Mouse (Mus musculus) kidney, adult 8-10 months (tissue): Measurements from ENCODE around the gene Dlk1.
"Not testable (repeated sequence)": the region's sequence is repeated elsewhere in the genome, so short reads cannot be mapped to it uniquely, and the experiment has no call there.

Experiments
- DNase-seq, 2 experiments: peaks; one replicate each; pipeline ENCODE4 v3.0.0; 2022

Dlk1 gene

DNA sequence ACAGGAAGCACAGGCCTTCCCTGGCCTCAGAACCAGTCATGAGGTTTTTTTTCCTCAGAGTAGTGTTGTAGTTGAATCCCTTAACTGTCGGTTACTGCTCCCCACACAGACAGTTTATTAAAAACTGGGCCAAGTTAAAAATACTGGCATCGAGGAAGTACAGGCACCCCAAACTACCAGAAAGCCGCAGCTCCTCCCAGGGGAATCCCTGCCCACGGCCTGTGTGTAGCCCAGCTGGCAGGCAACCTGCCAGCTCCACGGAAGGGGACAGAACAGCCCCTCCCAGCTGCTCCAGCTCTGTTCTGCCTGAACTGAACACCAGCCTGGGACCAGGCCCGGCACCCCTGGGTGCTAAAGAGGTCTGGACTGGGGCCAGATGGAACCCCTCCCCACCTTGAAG is 11.3 kb upstream of the Dlk1 start:
- DNase-seq, result no peak

DNA sequence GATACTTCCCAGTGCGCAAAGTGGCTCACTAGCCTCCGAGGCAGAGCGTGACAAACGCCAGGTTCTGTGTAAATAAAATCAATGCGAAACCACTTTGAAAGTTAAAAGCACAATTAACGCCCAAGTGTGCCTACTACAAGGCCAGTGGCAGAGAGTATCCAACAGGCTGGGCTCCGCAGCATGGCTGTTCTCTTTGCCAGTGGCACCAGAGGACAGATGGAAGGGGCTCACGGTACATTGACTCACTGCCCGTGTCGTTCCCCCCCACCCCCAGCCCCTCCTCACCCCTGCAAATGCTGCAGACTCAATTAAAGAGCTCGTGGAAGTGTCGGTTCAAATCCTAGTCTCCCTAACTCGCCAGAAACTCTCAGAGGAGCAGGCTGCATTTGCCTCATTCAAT is 10.5 kb upstream of the Dlk1 start:
- DNase-seq, result no peak

DNA sequence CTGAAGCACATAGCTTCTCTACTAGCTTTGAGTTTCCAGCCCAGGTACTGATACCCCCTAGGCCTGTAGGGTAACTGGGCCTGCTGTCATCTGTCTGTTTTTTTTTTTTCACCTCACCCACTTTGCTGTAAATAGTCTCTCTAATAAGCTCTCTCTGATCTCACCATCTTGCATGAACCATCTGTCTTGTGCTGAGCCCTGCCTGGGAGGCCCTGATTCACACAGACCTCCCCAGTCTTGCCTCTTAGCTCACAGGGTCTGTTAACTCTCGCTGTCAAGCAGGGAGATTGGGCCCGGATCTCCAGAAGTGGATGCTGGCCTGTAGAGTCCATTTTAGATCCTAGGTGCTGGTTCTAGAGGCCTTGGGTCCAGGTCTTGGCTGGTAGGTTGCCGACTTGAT is 9.3 kb upstream of the Dlk1 start:
- DNase-seq, result no peak

DNA sequence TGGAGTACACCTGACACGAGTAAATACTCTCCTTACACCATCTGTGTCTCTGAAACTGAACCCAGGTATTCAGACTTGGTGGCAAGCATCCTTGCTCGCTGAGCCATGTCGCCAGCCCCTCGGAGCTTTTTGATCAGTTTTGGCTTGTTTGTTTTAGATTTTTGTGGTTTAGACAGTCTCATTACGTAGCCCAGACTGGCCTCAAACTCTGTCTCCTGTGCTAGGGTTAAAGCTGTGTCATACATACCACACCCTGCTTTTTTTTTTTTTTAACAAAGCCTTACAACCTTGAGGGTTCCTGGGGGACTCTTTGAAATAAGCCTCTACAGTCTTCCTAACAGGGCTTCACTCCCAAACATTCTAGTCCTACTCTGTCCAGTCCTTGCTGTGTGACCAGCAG is 7.6 kb upstream of the Dlk1 start:
- no peak for DNase-seq

DNA sequence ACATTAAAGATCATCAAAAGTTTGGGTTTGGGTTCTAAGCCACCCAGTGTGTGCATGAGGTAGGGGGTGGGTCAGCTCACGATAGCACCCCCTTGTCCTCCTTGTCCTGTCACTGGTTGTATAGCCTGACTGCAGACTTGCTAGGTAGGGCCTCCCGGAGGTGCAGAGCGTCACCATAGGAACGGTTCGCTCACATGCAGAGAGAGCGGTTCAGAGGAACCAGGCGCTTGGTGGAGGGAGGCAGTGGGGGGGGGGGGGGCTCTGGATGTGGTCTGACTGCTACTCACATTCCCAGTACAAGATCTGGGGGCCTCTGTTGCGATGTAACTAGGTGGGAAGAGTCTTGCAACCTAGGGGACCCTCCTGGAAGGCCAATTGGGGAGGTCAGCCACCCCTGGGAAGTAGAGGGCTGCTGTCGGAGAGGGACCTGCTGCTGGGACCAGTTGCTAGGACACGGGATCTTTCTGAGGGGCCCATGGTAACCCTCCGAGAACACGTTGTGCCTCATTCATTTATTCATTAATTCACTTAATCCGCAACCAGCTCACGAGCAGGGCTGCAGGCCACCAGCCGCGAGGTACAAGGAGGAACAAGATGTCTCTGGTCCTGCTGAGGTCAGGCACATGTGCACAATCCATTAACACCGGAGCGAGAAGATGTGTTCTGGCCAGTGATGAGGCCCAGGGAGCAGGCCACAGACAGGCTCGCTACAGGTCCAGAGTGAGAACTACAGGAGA is 7.0 kb upstream of the Dlk1 start:
- DNase-seq, result no peak

DNA sequence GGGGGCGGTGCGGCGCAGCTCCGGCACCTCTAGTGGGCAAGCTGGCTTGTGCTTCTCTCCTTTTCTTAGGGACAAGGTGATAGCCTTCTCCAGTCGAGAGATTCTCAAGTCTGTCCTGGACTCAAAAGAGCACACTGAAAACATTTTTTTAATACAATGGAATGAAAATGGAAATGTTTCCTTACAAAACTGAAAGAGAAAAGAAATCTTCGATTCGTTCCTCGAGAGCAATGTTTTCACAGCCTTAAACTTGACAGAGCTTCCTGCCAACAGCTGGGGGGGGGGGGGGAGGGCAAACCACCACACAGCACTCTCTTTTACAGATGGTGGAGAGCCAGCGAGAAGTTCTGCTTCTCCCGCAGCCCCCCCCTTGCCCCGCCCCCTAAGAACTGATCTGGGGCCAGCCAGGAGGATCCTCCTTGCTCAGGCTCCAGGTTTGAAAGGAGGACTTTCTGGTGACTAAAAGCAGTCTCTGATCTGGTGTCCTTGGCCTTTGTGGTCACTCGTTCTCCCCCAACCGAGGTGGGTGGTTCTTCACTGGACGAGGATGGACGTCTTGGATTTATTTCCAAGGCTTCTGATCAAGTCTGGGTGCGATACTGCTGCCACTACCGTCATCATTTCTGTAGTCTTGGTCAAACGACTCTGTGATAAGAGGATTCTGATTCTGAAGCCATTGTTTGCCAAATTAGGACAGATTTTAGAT is 6.2 kb upstream of the Dlk1 start:
- DNase-seq, result peak in 1 of 2 experiments; percentile 6

DNA sequence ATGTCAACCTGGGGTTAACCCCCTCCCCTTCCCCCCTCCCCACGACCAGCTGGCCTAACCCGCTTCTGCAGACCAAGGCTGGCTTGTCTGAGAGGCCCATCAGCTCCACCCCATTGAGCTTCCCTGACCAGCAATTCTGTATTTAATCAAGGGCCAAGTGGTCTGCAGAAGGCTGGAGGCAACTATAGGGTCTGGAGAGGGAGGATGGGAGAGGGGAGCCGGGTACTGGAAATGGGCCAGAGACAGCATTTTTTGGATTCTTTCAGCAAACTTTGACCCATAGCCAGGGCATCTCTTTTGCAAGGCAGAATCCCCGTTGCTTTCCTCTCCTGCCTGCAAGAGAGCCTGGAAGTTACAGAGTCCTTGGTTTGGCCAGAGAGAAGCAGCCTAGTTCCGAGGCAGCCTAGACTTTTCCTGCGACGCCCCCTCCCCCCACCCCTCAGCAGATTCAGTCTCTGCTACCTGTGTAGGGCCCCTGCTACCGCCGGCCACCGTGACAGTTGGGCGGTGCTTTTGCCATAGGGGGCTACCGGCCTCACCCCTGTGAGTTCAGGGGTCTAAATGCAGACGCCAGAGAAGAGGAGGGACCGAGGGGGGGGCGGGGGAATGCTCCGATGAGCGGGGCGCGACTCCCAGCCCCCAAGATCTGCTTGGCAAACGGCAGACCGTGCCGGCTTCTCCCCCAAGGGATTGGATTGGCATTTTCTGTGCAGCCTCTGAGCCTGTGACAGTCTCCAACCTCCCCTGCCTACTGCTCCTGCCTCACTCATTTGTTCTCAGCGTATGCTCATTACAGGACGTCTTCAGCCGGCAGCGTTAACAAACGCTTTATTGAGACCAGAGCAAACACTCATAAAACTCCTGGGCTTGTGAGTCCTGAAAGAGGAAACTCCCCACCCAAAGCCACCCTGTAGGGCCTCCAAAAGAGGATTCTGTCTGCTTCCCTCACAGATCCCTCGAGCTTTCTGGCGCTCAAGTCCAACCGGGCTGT is 2.9 kb upstream of the Dlk1 start:
- no peak for DNase-seq

DNA sequence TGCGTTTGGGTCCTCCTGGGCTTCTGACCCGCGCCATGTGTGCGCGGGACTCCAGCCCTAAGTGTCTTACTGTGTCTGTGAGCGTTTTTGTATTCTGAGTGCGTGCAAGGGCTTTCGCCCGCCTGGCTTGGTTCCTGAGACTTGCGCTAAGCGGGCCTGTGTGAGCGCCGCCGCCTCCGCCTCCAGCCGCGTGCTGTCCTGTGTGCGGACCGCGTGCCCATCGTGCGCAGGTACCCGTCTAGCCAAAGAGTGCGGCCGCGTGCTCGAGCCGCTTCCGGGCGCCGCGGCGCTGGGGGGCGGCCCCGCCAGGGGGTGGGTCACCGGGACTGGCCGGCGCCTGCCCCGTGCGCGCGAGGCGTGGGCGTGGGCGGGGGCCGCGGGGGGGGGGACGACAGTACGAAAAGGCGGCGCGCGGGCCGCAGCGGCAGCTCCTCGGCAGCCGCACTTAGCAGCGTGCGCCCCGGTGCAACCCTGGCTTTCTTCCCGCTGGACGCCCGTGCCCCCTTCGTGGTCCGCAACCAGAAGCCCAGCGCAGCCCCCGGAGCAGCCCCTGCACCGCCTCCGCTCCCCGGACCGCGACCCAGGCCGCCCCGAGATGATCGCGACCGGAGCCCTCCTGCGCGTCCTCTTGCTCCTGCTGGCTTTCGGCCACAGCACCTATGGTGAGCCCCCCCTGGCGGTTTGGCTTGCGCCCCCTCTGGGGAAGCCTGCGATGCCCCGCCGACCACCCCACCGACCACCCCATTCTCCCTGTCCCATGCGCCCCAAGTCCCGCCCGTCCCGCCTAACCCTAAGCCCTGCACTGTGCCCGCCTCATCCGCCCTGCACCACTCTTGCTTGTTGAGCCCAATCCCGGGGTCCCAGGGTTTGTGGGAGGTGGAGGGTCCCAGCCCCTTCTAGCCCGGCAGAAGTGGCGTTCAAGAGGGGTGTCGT is 708 bp downstream of the Dlk1 start:
- no peak for DNase-seq

DNA sequence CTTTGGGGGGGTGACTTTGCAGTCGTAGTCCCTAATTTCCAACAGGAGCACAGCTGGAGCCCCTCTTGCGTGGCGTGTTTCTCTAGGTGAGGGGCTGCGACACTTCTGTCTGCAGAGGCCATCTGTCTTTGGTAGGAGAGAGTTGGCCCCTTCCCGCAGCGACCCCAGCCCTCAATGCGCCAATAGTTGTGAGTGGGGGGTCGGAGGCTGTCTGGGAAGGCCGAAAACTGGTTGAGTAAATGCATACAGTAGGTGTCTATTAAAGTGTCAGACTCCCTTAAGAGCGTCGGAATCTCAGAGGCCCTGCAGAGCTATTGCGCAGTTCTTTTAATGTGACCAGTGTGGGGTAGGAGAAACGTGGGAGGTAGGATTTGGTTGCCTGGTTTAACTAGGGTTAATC is 1.5 kb downstream of the Dlk1 start:
- DNase-seq, result no peak

DNA sequence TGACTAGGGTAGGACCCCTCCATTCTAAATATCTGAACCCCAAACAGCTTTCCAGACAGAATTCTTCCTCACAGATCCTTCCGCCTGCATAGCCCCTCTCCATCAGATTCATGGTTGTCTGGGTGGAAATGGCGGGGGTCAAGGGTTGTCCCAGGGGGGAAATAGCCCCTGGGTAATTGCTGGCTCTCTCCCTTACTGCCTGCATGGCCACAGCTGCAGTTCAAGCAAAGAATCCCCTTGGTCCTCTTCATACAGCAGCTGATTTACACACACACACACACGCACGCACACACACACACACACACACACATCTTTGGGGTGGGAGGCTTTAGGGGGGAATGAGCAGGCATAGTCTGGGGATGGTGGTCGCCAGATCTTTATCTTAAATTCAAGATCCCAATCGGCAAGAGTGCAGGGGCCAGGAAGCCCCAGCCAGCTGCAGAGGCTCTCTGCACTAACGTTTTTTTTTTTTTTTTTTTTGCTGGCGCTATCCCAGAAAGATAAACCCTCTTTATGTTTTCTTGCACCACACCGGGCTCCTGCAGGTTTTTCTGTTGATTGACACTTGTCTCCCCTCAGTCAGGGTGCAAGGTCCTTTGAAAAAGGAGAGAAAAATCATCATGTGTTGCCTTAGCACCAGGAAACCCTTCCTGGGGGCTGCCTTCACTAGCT is 4.0 kb downstream of the Dlk1 start:
- no peak for DNase-seq

DNA sequence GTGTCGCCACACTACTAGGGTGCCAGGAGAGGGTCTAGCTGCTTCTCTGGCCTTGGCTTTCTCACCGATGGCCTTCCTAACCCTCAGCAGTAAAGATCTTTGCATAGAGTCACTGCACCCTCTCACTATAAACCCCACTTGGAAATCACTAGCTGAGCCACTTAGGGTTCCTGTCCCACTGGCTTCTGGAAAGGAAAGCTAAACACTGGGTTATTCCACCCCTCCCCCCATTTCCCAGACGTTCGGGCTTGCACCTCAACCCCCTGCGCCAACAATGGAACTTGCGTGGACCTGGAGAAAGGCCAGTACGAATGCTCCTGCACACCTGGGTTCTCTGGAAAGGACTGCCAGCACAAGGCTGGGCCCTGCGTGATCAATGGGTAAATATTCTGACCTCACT is 5.2 kb downstream of the Dlk1 start:
- no peak for DNase-seq

DNA sequence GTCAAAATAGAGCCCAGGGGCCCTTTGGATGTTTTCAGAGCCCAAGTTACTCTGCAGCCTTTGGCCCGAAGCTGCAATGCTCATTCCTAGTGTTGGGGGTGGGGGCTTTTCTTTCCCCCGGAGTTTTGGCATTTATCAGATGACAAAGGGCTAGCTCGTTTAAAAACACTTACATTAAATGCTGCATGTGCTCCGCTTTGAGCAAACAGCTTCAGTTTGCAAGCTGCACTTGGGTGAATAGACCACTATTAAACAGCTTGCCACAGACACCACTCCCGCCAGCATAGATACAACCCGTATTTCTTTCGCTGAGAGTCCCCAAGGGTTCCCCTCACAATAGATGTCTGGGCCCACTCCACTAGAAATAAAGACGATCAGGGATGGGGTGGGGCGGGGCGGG is 6.3 kb downstream of the Dlk1 start:
- DNase-seq, result no peak

DNA sequence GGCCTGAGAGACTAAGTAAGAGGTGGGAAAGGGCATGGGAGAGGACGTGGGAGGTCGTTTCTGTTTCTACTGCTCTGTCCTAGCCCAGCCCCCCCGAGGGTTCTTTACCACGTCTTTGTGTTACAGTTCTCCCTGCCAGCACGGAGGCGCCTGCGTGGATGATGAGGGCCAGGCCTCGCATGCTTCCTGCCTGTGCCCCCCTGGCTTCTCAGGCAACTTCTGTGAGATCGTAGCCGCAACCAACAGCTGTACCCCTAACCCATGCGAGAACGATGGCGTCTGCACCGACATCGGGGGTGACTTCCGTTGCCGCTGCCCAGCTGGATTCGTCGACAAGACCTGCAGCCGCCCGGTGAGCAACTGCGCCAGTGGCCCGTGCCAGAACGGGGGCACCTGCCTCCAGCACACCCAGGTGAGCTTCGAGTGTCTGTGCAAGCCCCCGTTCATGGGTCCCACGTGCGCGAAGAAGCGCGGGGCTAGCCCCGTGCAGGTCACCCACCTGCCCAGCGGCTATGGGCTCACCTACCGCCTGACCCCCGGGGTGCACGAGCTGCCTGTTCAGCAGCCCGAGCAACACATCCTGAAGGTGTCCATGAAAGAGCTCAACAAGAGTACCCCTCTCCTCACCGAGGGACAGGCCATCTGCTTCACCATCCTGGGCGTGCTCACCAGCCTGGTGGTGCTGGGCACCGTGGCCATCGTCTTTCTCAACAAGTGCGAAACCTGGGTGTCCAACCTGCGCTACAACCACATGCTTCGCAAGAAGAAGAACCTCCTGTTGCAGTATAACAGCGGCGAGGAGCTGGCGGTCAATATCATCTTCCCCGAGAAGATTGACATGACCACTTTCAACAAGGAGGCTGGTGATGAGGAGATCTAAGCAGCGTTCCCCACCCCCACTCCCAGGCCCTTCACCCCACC is 7.1 kb downstream of the Dlk1 start:
- no peak for DNase-seq

DNA sequence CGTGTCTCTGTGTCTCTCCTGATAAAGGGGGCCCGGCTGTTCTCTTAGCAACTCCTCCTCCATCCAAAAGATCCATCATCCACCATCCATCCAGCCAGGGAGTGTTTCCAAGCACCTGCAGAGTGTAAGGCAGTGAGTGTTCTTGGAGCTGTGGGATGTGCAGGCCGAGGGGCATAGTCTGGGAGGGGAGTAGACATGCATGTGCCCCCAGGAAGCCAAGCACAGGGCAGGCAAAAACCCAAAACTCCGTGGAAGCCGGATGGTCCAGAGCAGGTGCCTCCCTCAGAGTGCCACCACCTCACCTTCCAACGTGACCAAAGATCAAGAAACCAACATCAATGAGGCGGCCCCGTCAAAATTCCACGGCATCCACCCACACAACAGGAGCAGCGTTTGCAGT is 10.0 kb downstream of the Dlk1 start:
- no peak for DNase-seq

DNA sequence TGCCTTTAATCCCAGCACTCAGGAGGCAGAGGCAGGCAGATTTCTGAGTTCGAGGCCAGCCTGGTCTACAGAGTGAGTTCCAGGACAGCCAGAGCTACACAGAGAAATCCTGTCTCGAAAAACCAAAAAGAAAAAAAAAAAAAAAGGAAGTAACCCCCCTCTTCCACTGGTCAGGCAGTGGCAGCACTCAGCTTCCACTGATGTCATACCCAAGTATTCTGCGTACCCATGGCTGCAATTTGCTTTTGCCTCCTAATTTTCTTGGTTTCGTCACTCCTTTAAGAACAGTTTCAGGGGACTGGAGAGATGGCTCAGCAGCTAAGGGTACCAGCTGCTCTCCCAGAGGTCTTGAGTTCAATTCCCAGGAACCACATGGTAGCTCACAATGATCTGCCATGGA is 14.8 kb downstream of the Dlk1 start:
- DNase-seq, result not testable (repeated sequence)

DNA sequence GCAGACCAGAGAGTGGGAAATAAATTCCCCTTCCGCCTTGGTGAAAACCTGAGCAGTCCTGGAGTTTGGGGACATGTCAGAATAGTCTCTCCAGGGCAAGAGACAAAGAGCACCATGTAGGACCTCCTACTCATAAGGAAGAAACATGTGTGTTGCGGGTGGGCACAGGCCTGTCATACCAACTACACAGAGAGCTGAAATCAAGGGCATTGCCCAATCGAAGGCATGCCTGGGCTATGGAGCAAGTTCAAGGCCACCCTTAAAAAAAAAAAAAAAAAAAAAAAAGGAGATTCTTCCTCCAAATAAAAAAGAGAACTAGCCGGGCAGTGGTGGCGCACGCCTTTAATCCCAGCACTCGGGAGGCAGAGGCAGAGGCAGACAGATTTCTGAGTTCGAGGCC is 17.2 kb downstream of the Dlk1 start:
- no peak for DNase-seq

DNA sequence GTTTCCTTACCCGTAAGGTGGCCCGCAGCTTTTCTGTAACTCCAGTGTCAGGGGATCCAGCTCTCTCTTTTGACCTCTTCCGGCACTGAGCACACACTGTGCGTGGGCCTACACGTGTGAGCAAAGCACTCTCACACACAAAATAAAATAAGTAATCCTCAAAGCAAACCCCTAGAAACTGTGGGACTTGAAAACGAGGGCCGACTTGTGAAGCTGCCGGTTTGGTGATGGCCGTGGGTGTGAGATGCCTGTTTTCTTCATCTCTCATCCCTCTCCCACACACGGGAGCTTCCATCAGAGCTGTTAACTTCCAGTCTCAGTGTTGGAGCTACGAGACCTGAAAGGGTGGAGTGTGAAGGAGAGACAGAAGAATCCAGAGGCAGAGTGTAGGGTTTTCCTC is 20.0 kb downstream of the Dlk1 start:
- no peak for DNase-seq

DNA sequence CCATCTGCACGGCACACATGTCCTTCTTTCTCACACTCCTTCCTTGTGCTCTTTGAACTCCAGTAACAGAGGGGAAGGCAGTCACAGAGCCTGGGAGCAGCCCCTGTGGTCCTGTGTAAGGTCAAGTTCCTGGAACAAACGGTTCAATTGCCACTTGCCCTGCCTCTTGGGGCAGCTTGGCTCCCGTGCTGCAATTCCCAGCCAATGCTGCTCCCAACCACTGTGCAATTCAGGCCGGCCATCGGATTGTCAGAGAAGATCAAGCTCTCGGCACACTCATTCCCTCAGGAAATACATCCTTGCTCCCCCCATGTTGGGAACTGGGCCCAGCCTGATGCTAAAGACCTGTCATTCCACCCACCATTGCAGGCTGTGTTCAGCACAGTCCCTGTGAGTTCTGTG is 21.0 kb downstream of the Dlk1 start:
- DNase-seq, result no peak

DNA sequence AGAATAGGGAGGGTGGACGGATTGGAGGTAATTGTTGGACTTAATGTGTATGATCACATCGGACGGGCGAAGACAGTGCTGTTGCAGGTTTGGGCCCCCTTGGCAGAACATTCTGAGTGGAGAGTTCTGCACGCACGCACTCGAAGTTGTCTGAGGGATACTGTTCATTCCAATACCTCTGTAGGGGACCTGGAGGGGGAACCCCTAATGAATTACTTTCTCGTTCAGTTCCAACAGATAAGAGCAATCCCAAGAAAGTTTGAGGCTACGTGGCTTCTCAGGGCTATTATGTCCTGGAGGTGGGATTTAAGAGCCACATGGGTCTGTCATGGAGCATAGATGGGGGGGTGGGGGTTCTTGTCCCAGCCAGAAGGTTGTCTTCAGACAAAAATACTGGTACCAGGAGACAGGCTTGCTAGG is 21.6 kb downstream of the Dlk1 start:
- no peak for DNase-seq

DNA sequence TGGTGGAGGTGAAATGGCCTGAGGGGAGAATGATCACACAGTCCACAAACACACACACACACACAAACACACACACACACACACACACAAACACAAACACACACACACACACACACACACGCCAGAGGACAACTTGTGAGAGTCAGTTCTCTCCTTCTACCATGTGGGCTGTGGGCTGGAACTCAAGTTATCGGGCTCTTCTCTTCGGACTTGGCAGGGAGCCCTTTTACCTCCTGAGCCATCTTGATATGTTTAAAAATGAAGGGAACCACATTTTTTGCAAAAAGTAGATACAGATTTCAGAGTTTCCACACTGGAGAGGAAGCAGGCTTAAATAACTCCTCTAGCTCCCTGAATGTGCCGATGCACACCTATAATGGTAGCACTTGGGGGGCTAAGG is 22.9 kb downstream of the Dlk1 start:
- no peak for DNase-seq

DNA sequence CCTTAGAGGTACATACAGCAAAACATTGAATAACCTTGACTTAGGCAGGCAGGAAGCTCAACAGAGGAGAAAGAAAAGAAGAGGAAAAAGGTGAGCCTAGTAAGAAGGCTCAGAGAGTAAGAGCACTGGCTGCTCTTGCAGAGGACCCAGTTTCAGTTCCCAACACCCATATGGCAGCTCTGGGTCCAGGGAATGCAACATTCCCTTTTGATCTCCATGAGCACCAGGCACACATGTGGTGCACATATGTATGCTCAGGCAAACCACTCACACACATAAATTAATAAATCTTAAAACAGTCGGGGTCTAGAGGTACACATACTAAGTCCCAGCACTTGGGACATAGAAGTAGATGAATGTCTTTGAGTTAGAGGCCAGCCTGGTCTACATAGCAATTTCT is 33.9 kb downstream of the Dlk1 start:
- not testable (repeated sequence) for DNase-seq
